Mouse (Mus musculus) ovary, postnatal 36 days (tissue): ENCODE results near the gene 0610010F05Rik.
A peak's percentile ranks its signal among the peaks of the same experiment; 100 is the strongest.

Experiments used
- DNase-seq: peaks from one replicate; pipeline ENCODE4 v3.0.0; 2022; ENCODE audit warnings: low spot score, mixed read lengths

The 0610010F05Rik gene

GRCm38 (mm10) chr11:23565761-23566160 lies 67.7 kb downstream of the 0610010F05Rik start:
- peak; percentile 62 for DNase-seq

GRCm38 (mm10) chr11:23557039-23557630 lies 76.3 kb downstream of the 0610010F05Rik start:
- no peak for DNase-seq

- DNase-seq = no peak
Measured at GRCm38 (mm10) chr11:23537446-23537845, 96.0 kb downstream of the 0610010F05Rik start.

- no peak for DNase-seq
Measured at GRCm38 (mm10) chr11:23520473-23521205, 112.8 kb downstream of the 0610010F05Rik start, which contains the start of gene 1700093K21Rik. 1700093K21Rik (minus strand) TSS chr11:23521155.

- DNase-seq = no peak
Measured at GRCm38 (mm10) chr11:23518981-23519380, 114.5 kb downstream of the 0610010F05Rik start.

- no peak for DNase-seq
Measured at GRCm38 (mm10) chr11:23515315-23515714, 118.1 kb downstream of the 0610010F05Rik start.
